Mouse (Mus musculus) adrenal gland, adult 8-10 months (tissue): ENCODE measurements around the gene Atat1. TPM values are rescaled to one million over a fixed set of nuclear protein-coding genes. Genes with fewer than 3 reads are reported as not detected.

Experiments
- DNase-seq: peaks from one replicate; pipeline ENCODE4 v3.0.0; 2022
- total RNA-seq, 4 experiments: library from RNA; stranded (reverse); gene quantifications; 2 replicates each; pipeline ENCODE4 v1.2.4; 2022

The Atat1 gene
- total RNA-seq, 4 experiments from 2014 or later = 34.8 to 61.0 (median 44.9) TPM

- DNase-seq = no peak
These were observed 7.8 kb upstream of the Atat1 start for GRCm38 (mm10) chr17:35917463-35918251.

- no peak for DNase-seq
These were observed 7.2 kb upstream of the Atat1 start for GRCm38 (mm10) chr17:35917143-35917462.

- peak; percentile 100 for DNase-seq
These were observed 6.6 kb upstream of the Atat1 start, which contains the start of the genes Mrps18b and Ppp1r10 for GRCm38 (mm10) chr17:35916297-35917142. Mrps18b (minus strand) TSS chr17:35916389. Ppp1r10 (plus strand) TSS chr17:35916434.

- no peak for DNase-seq
These were observed 5.8 kb upstream of the Atat1 start for GRCm38 (mm10) chr17:35915538-35916296.

GRCm38 (mm10) chr17:35914975-35915374 lies 5.1 kb upstream of the Atat1 start:
- DNase-seq = no peak

- no peak for DNase-seq
These were observed 523 bp downstream of the Atat1 start for GRCm38 (mm10) chr17:35909186-35909918.

- no peak for DNase-seq
These were observed 2.3 kb downstream of the Atat1 start for GRCm38 (mm10) chr17:35907609-35908008.

- no peak for DNase-seq
These were observed 4.3 kb downstream of the Atat1 start for GRCm38 (mm10) chr17:35905587-35905986.

- no peak for DNase-seq
These were observed 5.9 kb downstream of the Atat1 start for GRCm38 (mm10) chr17:35903992-35904355.

GRCm38 (mm10) chr17:35903343-35903991 lies 6.4 kb downstream of the Atat1 start:
- no peak for DNase-seq

GRCm38 (mm10) chr17:35900636-35901035 lies 9.2 kb downstream of the Atat1 start:
- no peak for DNase-seq

GRCm38 (mm10) chr17:35897644-35898573 lies 12.0 kb downstream of the Atat1 start:
- no peak for DNase-seq

- peak; percentile 86 for DNase-seq
These were observed 12.9 kb downstream of the Atat1 start, which contains the start of gene 2310061I04Rik for GRCm38 (mm10) chr17:35896781-35897643. 2310061I04Rik (minus strand) TSS chr17:35897431.

GRCm38 (mm10) chr17:35887725-35888124 lies 22.1 kb downstream of the Atat1 start:
- DNase-seq = no peak

GRCm38 (mm10) chr17:35883777-35884176 lies 26.1 kb downstream of the Atat1 start:
- no peak for DNase-seq

- no peak for DNase-seq
These were observed 27.0 kb downstream of the Atat1 start for GRCm38 (mm10) chr17:35882924-35883323.

- DNase-seq = peak; percentile 92
These were observed 30.4 kb downstream of the Atat1 start, which contains the start of gene Dhx16 for GRCm38 (mm10) chr17:35879245-35880057. Dhx16 (plus strand) TSS chr17:35879819.

- no peak for DNase-seq
These were observed 35.2 kb downstream of the Atat1 start for GRCm38 (mm10) chr17:35874721-35875120.
